Mouse (Mus musculus): ENCODE measurements around the gene Ttll13. TPM values are rescaled to one million over a fixed set of nuclear protein-coding genes. Genes with fewer than 3 reads are reported as not detected.

Gene Ttll13
- total and polyA plus RNA-seq, 3 experiments = 0.26 to 3.7 (median 3.3) TPM

GRCm38 (mm10) chr7:80287736-80288135 lies 41.6 kb downstream of the Ttll13 start:
- ATAC-seq (ENCODE audit: extremely low read depth, insufficient number of reproducible peaks, low FRiP score, poor library complexity, severe bottlenecking) = no peak
- Histone ChIP-seq H3K36me3 (replicated peaks) (peaks cover 92% of the 10 kb centered on the region), H3K4me3 (ENCODE audit: low read depth, low read length) (no peak overlapping the region), H3K27me3 (ENCODE audit: insufficient read depth, low read length) (no peaks in the 10 kb centered on the region), H3K4me1 (ENCODE audit: insufficient read depth, low read depth, low read length) (no peaks in the 10 kb centered on the region; the same call in 1 of the 2 replicates), H3K9me3 (replicated peaks) (no peaks in the 10 kb centered on the region)
- no peak for DNase-seq (ENCODE audit: low spot score)
- no peak for TF ChIP-seq GATA2 (IDR thresholded peaks at IDR 0.05; ENCODE audit: borderline replicate concordance, low read depth, low read length)
- TF ChIP-seq POLR2AphosphoS5 (IDR thresholded peaks at IDR 0.05; ENCODE audit: insufficient replicate concordance, low read depth, low read length) = no peak
- TF ChIP-seq GATA1 (IDR thresholded peaks at IDR 0.05; ENCODE audit: borderline replicate concordance, low read length) = no peak
- no peak for TF ChIP-seq CTCF (IDR thresholded peaks at IDR 0.05; ENCODE audit: low read depth, low read length)
- no peak for TF ChIP-seq TAL1 (conservative IDR thresholded peaks at IDR 0.05; ENCODE audit: low read depth, low read length)

- Histone ChIP-seq H3K27me3 (ENCODE audit: insufficient read depth, low read length) (no peaks in the 10 kb centered on the region), H3K4me1 (ENCODE audit: insufficient read depth, low read depth, low read length) (peaks cover 24% of the 10 kb centered on the region), H3K9me3 (replicated peaks) (no peaks in the 10 kb centered on the region), H3K36me3 (replicated peaks) (peaks cover 52% of the 10 kb centered on the region), H3K4me3 (ENCODE audit: low read depth, low read length) (peak within 1 kb of the TSS; percentile 90)
- DNase-seq (ENCODE audit: low spot score) = peak; percentile 98
- ATAC-seq (ENCODE audit: extremely low read depth, insufficient number of reproducible peaks, low FRiP score, poor library complexity, severe bottlenecking) = peak; percentile 96
- TF ChIP-seq GATA1 (IDR thresholded peaks at IDR 0.05; ENCODE audit: borderline replicate concordance, low read length) (no peak), GATA2 (IDR thresholded peaks at IDR 0.05; ENCODE audit: borderline replicate concordance, low read depth, low read length) (no peak), CTCF (IDR thresholded peaks at IDR 0.05; ENCODE audit: low read depth, low read length) (no peak), TAL1 (conservative IDR thresholded peaks at IDR 0.05; ENCODE audit: low read depth, low read length) (no peak), POLR2AphosphoS5 (IDR thresholded peaks at IDR 0.05; ENCODE audit: insufficient replicate concordance, low read depth, low read length) (no peak)
Measured at GRCm38 (mm10) chr7:80294062-80294763, 48.0 kb downstream of the Ttll13 start, which contains the start of gene Prc1. Prc1 (plus strand) TSS chr7:80294450.

GRCm38 (mm10) chr7:80294764-80295648 lies 48.8 kb downstream of the Ttll13 start:
- DNase-seq (ENCODE audit: low spot score) (peak; percentile 34), ATAC-seq (ENCODE audit: extremely low read depth, insufficient number of reproducible peaks, low FRiP score, poor library complexity, severe bottlenecking) (no peak)
- H3K9me3 ChIP-seq (replicated peaks) = no peaks in the 10 kb centered on the region
- no peak for TF ChIP-seq POLR2AphosphoS5 (IDR thresholded peaks at IDR 0.05; ENCODE audit: insufficient replicate concordance, low read depth, low read length)
- no peak for TF ChIP-seq GATA1 (IDR thresholded peaks at IDR 0.05; ENCODE audit: borderline replicate concordance, low read length)
- no peak for TF ChIP-seq GATA2 (IDR thresholded peaks at IDR 0.05; ENCODE audit: borderline replicate concordance, low read depth, low read length)
- no peak for TF ChIP-seq CTCF (IDR thresholded peaks at IDR 0.05; ENCODE audit: low read depth, low read length)
- no peak for TF ChIP-seq TAL1 (conservative IDR thresholded peaks at IDR 0.05; ENCODE audit: low read depth, low read length)
- no peaks in the 10 kb centered on the region for H3K27me3 ChIP-seq (ENCODE audit: insufficient read depth, low read length)
- H3K4me3 ChIP-seq (ENCODE audit: low read depth, low read length) = peak overlapping the region; percentile 90
- H3K4me1 ChIP-seq (ENCODE audit: insufficient read depth, low read depth, low read length) = peaks cover 31% of the 10 kb centered on the region
- H3K36me3 ChIP-seq (replicated peaks) = peaks cover 54% of the 10 kb centered on the region

- TF ChIP-seq POLR2AphosphoS5 (IDR thresholded peaks at IDR 0.05; ENCODE audit: insufficient replicate concordance, low read depth, low read length) (no peak), GATA2 (IDR thresholded peaks at IDR 0.05; ENCODE audit: borderline replicate concordance, low read depth, low read length) (no peak), GATA1 (IDR thresholded peaks at IDR 0.05; ENCODE audit: borderline replicate concordance, low read length) (no peak), CTCF (IDR thresholded peaks at IDR 0.05; ENCODE audit: low read depth, low read length) (no peak), TAL1 (conservative IDR thresholded peaks at IDR 0.05; ENCODE audit: low read depth, low read length) (no peak)
- DNase-seq (ENCODE audit: low spot score) (no peak), ATAC-seq (ENCODE audit: extremely low read depth, insufficient number of reproducible peaks, low FRiP score, poor library complexity, severe bottlenecking) (no peak)
- Histone ChIP-seq H3K36me3 (replicated peaks) (peaks cover 55% of the 10 kb centered on the region), H3K9me3 (replicated peaks) (no peaks in the 10 kb centered on the region), H3K27me3 (ENCODE audit: insufficient read depth, low read length) (no peaks in the 10 kb centered on the region), H3K4me3 (ENCODE audit: low read depth, low read length) (no peak overlapping the region; the same call in 1 of the 2 replicates), H3K4me1 (ENCODE audit: insufficient read depth, low read depth, low read length) (peaks cover 36% of the 10 kb centered on the region)
Measured at GRCm38 (mm10) chr7:80296462-80296861, 50.3 kb downstream of the Ttll13 start.

GRCm38 (mm10) chr7:80297041-80297440 lies 50.9 kb downstream of the Ttll13 start:
- no peaks in the 10 kb centered on the region for H3K9me3 ChIP-seq (replicated peaks)
- peaks cover 39% of the 10 kb centered on the region for H3K4me1 ChIP-seq (ENCODE audit: insufficient read depth, low read depth, low read length)
- DNase-seq (ENCODE audit: low spot score) (no peak), ATAC-seq (ENCODE audit: extremely low read depth, insufficient number of reproducible peaks, low FRiP score, poor library complexity, severe bottlenecking) (no peak)
- no peak overlapping the region; the same call in 1 of the 2 replicates for H3K4me3 ChIP-seq (ENCODE audit: low read depth, low read length)
- peaks cover 57% of the 10 kb centered on the region for H3K36me3 ChIP-seq (replicated peaks)
- TF ChIP-seq POLR2AphosphoS5 (IDR thresholded peaks at IDR 0.05; ENCODE audit: insufficient replicate concordance, low read depth, low read length) (no peak), CTCF (IDR thresholded peaks at IDR 0.05; ENCODE audit: low read depth, low read length) (no peak), GATA1 (IDR thresholded peaks at IDR 0.05; ENCODE audit: borderline replicate concordance, low read length) (no peak), GATA2 (IDR thresholded peaks at IDR 0.05; ENCODE audit: borderline replicate concordance, low read depth, low read length) (no peak), TAL1 (conservative IDR thresholded peaks at IDR 0.05; ENCODE audit: low read depth, low read length) (no peak)
- H3K27me3 ChIP-seq (ENCODE audit: insufficient read depth, low read length) = no peaks in the 10 kb centered on the region

GRCm38 (mm10) chr7:80298754-80299153 lies 52.6 kb downstream of the Ttll13 start:
- no peaks in the 10 kb centered on the region for H3K27me3 ChIP-seq (ENCODE audit: insufficient read depth, low read length)
- DNase-seq (ENCODE audit: low spot score) (no peak), ATAC-seq (ENCODE audit: extremely low read depth, insufficient number of reproducible peaks, low FRiP score, poor library complexity, severe bottlenecking) (no peak)
- H3K4me3 ChIP-seq (ENCODE audit: low read depth, low read length) = no peak overlapping the region
- peaks cover 36% of the 10 kb centered on the region for H3K4me1 ChIP-seq (ENCODE audit: insufficient read depth, low read depth, low read length)
- TF ChIP-seq GATA1 (IDR thresholded peaks at IDR 0.05; ENCODE audit: borderline replicate concordance, low read length) (no peak), TAL1 (conservative IDR thresholded peaks at IDR 0.05; ENCODE audit: low read depth, low read length) (no peak), CTCF (IDR thresholded peaks at IDR 0.05; ENCODE audit: low read depth, low read length) (no peak), POLR2AphosphoS5 (IDR thresholded peaks at IDR 0.05; ENCODE audit: insufficient replicate concordance, low read depth, low read length) (no peak), GATA2 (IDR thresholded peaks at IDR 0.05; ENCODE audit: borderline replicate concordance, low read depth, low read length) (no peak)
- no peaks in the 10 kb centered on the region for H3K9me3 ChIP-seq (replicated peaks)
- peaks cover 69% of the 10 kb centered on the region for H3K36me3 ChIP-seq (replicated peaks)
